Mouse (Mus musculus) heart, postnatal 4 days (tissue): ENCODE results near the gene Atp8b4. TPM values are rescaled to one million over a fixed set of nuclear protein-coding genes. Genes with fewer than 3 reads are reported as not detected.

Source experiments
- DNase-seq: peaks from one replicate; pipeline ENCODE4 v3.0.0; 2021
- total RNA-seq, 2 experiments: library from RNA; stranded (reverse); gene quantifications; 2 replicates each; pipeline ENCODE4 v1.2.3; 2021

Atp8b4 gene
- total RNA-seq, 2 experiments from 2014 or later: 0.29 to 0.36 TPM

DNA sequence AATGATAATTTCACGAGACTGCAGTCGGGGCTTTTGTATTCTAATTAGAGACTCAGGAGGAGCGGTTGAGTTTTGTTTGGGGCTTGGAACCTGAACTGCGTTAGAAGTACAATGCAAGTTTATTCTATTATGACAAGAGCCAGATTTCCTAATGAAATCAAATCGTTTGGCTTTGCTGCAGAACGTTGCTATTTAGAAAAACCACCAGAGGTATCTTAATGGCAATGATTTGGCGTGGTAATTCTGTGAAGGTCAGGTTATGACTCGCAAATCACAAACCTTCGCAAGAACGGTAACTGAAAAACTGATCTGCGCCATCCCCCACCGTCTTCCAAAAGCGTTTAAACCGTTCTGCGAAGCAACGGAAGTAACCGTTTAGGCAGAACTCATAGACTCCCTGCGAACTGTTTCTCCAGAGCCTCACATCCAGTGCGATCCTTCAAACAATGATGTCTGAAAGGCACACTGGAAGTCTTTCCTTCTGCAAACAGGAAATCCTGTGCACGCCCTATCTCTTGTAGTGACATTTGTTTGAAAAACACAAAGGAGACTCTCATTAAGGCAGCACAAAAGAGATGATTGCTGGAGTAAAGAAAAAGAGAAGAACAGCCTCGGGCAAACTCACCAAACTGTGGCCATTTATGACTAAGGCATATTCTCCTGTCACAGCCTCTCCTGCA, 139.2 kb downstream of the Atp8b4 start:
- DNase-seq: no peak

- peak; percentile 47 for DNase-seq
These were observed 139.8 kb downstream of the Atp8b4 start for GRCm38 (mm10) chr2:126360688-126361087.

DNA sequence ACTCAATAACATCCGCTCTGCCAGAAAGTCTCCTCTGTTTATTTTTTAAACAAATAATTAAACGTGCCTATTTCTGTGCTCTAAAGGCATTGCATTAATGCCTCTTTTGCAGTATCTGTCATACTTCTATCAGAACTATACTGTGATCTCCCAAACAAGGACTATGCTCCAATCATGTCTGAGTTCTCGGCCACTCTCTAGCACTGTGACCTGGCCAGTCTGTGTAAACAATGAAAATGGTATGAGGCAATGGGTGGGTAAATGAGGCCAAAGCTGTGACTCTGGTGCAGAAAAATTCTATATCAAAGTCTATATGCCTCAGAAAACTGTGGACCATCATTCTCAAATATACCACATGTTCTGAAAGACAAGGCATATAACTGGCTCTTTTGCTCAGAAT, 140.5 kb downstream of the Atp8b4 start:
- DNase-seq: no peak

- DNase-seq: no peak
These were observed 141.2 kb downstream of the Atp8b4 start for GRCm38 (mm10) chr2:126359278-126359677.

DNA sequence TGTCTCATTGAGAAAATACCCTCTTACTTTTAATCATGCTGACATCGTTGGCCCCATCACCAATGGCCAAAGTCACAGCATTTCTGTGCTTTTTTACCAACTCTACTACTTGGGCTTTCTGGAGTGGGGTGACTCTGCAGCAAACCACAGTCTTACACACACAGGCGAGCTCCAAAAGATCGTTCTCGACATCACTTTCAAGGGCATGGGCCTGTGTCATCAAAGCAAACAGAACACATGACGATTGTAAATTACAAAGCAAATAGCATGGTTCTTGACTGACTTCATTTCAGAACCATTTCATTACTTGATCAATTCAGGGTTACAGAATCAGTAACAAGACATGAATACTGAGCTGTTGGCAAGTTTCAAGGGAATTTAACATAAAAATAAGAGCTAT, 141.7 kb downstream of the Atp8b4 start:
- DNase-seq: no peak

DNA sequence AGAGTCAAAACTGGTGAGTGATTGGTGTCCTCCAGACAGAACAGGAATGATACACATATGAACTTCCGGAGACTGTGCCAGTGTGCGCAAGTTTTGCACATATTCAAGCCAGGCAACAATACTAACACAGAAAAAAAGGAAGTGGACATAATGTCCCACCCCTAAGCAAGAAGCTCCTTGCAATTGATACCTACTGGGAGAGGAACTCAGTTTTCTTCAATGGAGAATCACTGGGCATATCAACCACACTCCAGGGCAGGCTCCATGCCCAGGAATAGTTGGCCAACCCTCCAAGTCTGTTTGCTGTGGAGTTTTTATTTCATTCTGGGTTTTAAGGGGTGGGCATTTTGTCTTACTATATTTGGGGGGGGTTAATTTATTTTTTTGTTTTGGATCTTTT, 145.2 kb downstream of the Atp8b4 start:
- DNase-seq: no peak

DNA sequence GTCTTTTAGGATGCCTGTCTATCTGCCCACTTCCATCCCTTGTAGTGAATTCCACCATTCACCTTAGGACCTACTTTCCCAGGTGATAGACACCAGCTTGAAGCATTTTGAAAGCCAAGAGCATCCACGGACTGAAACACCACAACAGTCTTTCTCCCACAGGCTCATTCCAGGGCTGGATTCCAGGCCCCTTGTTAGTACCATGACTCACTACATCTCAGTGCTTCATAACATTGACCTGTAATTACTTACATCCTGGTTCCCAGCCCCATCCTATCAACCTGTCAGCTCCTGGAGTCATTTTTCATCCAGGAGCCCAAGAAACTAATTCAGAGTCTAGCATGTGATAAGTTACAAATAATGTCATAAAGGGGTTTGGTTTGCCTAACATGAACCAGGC, 148.7 kb downstream of the Atp8b4 start:
- no peak for DNase-seq

DNA sequence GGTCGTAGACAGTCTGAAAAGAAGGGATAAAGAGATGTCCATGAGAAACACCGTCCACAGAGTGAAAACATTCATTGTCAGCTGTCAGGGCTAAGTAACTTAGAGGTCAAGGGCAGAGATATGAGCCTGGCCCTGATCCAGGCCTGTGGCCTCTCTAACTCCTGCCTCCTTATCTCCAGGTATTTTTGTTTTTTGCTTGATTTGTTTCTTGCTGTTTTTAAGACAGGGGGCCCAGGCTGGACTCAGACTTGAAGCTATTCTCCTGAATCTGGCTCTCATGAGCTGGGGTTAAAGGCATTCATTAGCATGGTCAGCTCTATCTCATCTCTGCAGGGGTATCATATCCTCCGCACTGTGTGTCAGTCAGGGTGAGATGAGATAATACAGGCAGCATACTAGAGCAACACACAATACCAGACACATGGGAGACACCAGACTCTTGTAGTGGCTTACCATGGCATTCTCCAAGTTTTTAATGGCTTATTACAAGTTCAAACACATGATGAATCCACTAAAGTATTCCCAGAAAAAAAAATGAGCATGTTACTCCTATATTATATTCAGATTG, 157.4 kb downstream of the Atp8b4 start:
- DNase-seq: no peak

DNA sequence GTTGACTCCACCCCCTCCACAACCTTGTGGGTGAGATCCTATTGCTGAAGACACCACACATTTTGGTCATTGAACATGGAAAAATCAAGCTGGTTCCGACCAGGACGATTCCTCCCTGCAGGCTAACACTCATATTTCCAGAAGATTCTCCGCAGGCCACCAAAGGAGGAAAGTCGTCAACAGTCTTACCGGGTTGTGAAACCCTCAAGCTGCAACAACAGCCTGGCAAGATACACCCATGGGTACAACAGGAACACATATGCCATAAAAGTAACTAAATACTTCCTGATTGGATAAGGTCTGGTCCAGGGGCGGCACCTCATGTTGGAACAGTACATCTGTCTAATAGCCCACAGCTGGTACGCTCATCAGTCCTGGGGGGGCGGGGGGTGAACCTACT, 159.0 kb downstream of the Atp8b4 start:
- no peak for DNase-seq

- DNase-seq: no peak
These were observed 160.3 kb downstream of the Atp8b4 start for GRCm38 (mm10) chr2:126340201-126340600.

- DNase-seq: no peak
These were observed 161.0 kb downstream of the Atp8b4 start for GRCm38 (mm10) chr2:126339516-126339915.

- no peak for DNase-seq
These were observed 163.3 kb downstream of the Atp8b4 start for GRCm38 (mm10) chr2:126337143-126337542.

DNA sequence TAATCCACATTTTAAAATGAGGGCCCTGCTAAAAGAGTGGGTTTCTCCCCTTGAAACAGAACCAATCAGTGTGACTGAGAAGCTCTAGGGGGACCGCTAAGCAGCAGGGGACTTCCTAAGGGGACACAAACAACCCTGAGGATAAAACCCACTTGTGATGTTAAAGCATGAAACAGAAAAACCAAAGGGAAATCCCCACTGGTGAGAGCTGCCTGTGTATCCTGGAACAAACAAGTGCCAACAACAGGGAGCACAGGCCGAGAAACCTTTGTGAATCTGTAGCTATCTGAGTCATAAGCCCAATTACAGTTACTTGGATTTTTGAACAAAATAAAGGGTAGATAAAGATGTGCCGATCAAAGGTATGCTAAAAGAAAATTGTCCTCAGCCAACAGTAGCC, 168.7 kb downstream of the Atp8b4 start:
- DNase-seq: no peak

DNA sequence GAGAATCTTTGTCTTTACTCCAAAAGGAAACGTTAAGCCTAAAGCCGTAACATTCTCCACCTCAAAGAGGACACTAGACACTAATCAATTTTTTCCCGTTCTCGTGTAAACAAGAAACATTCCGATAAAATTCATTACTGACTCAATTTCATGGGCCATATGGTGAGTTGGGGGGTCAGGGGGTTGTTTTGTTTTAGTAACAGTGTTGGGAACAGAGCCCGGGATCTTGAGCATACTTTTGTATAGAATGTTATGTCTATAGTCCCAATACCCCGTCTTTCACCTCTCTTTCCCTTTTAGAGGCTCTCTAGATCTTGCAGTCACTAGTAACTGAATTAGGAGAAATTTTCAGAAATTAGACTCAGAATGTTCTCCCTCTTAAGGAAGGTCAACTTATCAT, 177.3 kb downstream of the Atp8b4 start:
- DNase-seq: no peak

- DNase-seq: no peak
These were observed 177.8 kb downstream of the Atp8b4 start for GRCm38 (mm10) chr2:126322631-126323031.

DNA sequence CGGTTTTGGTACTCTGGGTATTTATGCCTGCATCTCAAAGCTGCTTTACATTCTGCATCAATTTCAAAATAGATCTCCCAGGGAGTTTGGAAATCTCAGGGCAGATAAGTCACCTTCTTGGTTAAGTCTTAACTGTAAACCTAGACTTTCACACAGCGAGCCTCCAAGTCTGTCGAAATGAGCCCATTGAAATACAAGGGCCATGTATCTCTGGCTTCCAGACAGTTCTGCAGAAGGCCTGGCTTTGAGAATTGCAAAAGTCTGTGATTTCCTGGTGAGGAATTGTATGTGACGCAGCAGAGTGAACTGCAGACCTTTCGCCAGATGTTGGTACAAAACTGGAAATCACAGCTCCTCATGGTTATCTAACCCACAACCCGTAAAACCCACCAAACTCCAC, 182.4 kb downstream of the Atp8b4 start:
- DNase-seq: no peak

DNA sequence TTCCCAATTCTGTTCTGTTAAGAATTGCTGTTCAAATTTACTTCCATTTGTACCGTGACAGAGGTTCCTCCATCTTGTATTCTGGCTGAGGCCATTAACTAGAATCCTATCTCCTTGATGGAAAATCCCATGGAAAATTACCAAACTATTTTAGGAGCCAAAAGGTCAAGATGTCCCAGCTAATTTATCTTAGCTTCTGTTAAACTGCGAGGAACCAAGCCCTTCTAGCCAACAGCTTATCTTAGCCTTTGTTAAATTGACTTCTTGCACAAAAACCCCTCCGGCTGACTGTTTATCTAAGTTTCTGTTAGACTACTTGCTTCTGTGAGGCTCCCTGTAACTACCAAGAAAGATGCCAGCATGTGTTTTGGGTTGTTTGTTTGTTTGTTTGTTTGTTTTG, 183.5 kb downstream of the Atp8b4 start:
- DNase-seq: no peak

DNA sequence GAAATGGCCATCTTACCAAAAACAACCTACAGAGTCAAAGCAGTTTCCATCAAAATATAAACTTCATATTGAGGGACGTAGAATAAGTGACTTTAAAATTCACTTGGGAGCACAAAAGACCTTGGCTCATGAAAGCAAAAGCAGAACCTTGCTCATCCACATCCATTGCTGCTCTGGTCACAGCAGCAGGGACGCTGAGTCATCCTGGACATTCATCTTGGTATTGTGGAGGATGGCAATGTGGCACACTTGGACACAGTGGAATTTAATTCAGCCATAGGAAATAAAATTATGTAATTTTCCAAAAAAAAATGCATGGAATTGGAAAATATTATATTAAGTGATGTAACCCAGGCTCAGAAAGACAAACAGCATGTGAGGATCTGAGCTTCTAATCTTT, 184.1 kb downstream of the Atp8b4 start:
- no peak for DNase-seq

- DNase-seq: no peak
These were observed 189.4 kb downstream of the Atp8b4 start for GRCm38 (mm10) chr2:126311056-126311455.

DNA sequence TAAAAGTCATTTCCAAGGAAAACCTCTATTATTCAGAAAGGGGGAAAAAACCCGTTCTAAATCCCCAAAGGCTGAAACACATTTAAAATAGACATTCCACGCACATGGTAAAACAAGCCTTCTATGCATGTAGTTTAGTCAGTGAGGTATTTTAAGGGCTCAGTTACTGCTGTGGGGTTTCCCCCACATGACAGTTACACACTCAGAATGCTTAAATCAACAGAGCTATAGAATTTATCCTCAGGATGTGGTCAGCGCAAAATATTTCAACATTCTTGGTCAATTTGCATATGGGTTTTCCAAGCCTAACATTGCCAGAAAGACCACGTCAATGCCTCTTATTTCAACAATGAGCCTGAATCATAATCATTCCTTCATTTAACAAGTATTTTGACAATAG, 190.5 kb downstream of the Atp8b4 start:
- no peak for DNase-seq

DNA sequence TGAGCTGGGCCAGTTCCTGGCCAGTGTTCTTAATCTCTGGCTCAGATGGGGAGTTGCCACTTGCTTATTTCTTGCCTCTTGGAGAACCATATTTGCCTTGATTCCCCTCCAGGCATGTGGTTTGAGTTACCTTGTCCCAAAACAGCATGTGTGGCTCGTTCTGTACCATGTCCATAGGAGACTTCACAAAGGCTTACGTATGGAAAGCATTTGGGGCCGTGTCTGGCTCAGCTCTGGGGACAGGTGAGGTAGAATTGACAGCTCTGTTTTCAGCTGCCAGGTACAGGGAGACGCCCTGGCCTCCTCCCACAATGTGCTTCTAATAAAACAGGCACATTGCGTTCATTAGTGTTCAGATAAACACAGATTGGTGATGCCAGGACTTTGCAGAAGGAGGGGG, 195.9 kb downstream of the Atp8b4 start:
- DNase-seq: no peak

DNA sequence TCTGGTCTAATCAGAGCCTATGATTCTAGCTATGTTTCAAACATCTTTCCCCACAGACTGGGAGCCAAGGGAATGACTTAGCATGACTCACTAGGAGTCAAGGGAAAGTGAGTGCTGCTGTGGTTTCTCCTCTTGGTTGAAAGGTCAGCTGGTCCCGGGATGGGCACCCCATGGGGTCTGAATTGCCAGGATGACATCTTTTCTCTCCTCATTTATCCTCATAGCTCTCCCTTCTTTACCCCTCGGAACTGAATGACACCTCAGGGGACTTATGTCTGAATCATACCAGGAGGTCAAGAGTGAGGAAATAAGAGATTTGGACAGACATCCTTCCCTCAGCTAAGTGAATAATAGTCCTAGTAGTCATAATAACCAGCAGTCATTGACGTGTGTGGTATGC, 197.2 kb downstream of the Atp8b4 start:
- DNase-seq: no peak

DNA sequence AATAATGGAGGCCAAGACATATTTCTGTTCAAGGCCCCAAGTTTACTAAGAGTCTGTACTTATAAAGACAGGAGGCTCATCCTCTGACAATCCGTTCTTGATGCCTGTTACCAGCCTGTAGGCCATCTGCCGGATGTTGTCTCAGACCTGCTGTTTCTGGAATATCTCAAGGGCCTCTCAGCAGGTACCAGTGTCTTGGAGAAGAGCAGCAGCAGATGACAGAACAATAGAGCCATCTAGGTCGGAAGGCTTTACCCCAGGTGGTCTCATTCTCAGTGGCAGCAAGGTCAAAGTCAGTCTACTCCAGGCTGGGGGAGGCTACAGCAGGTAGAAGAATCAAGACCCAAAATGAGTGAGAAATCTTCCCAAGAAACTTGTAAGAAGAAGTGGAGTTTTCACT, 198.1 kb downstream of the Atp8b4 start:
- no peak for DNase-seq

- DNase-seq: no peak
These were observed 209.8 kb downstream of the Atp8b4 start for GRCm38 (mm10) chr2:126290702-126291101.

GRCm38 (mm10) chr2:126287942-126288341, 212.5 kb downstream of the Atp8b4 start:
- no peak for DNase-seq
